Mouse (Mus musculus) cerebellum, adult 2 months (tissue): ENCODE results near the gene Ranbp3.

ENCODE experiments used
- CTCF ChIP-seq: fragments of 200-500 bp; IDR thresholded peaks from 2 replicates; pipeline ENCODE4 v1.5.1; 2011; ENCODE audit warnings: low read depth, mild to moderate bottlenecking, control low read depth, low read length, moderate library complexity, borderline replicate concordance; ENCODE audit not compliant: insufficient read depth
- POLR2A ChIP-seq: fragments of 200-500 bp; IDR thresholded peaks from 2 replicates; pipeline ENCODE4 v1.6.1; 2011; ENCODE audit warnings: low read length, control low read depth, borderline replicate concordance; ENCODE audit not compliant: insufficient read depth

DNA sequence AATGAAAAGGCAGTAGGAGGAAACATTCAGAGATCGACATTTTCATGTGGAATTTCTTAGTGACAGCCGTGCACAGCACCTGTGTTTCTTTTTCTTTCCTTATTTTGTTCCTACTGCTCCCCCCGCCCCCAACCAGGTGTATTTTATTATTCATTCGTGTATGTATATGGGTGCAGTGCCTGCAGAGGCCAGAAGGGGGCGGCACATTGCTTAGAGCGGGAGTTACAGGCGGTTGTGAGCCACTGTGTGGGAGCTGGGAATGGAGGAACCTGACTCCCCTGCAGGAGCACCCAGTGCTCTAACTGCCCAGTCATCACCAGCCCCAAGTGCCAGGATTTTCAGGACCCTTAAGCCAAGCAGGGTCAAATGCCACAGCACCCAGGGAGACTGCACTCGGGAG is 63.4 kb downstream of the Ranbp3 start:
- TF ChIP-seq CTCF (peak; percentile 24; the same call in 1 of the 2 replicates), POLR2A (no peak)
